Mouse (Mus musculus) C2C12 (cell line): ENCODE data around the gene Ambn. TPM values are rescaled to one million over a fixed set of nuclear protein-coding genes. Genes with fewer than 3 reads are reported as not detected.

Experiments
- H3K27me3 ChIP-seq: one replicate; pipeline ENCODE4 v1.6.1; 2011; ENCODE audit not compliant: control insufficient read depth, insufficient read depth, insufficient read length
- H3K36me3 ChIP-seq: one replicate; pipeline ENCODE4 v1.6.1; 2011; ENCODE audit not compliant: control insufficient read depth, insufficient read depth
- H3K4me3 ChIP-seq: one replicate; pipeline ENCODE4 v1.5.1; 2011; ENCODE audit warnings: mild to moderate bottlenecking, control low read depth; ENCODE audit not compliant: poor library complexity, insufficient read depth, severe bottlenecking
- H3K79me2 ChIP-seq: one replicate; pipeline ENCODE4 v1.6.1; 2011; ENCODE audit not compliant: control insufficient read depth, insufficient read depth
- H3K79me3 ChIP-seq: one replicate; pipeline ENCODE4 v1.6.1; 2011; ENCODE audit warnings: low read depth, control low read depth
- H3ac ChIP-seq: one replicate; pipeline ENCODE3; 2011; ENCODE audit warnings: low read depth; ENCODE audit not compliant: control insufficient read depth, insufficient read length
- CEBPB ChIP-seq: IDR thresholded peaks from one replicate; pipeline ENCODE4 v1.6.1; 2011; ENCODE audit warnings: low read depth, mild to moderate bottlenecking, control low read depth, moderate library complexity
- CTCF ChIP-seq: IDR thresholded peaks from one replicate; pipeline ENCODE4 v1.5.1; 2011; ENCODE audit not compliant: control insufficient read depth, insufficient read depth, insufficient read length
- FOSL1 ChIP-seq: IDR thresholded peaks from one replicate; pipeline ENCODE4 v1.8.0; 2011; ENCODE audit warnings: mild to moderate bottlenecking, low read length; ENCODE audit not compliant: poor library complexity, insufficient read depth, severe bottlenecking
- MAX ChIP-seq: IDR thresholded peaks from one replicate; pipeline ENCODE4 v1.6.1; 2011; ENCODE audit warnings: mild to moderate bottlenecking, control low read depth
- MYOD1 ChIP-seq: IDR thresholded peaks from one replicate; pipeline ENCODE4 v1.6.1; 2011; ENCODE audit warnings: low read depth; ENCODE audit not compliant: control insufficient read depth, insufficient read length
- MYOG ChIP-seq: IDR thresholded peaks from one replicate; pipeline ENCODE4 v1.6.1; 2011; ENCODE audit not compliant: control insufficient read depth, insufficient read length; ENCODE audit errors: extremely low read depth
- USF1 ChIP-seq: IDR thresholded peaks from one replicate; pipeline ENCODE4 v1.6.1; 2011; ENCODE audit warnings: low read depth, mild to moderate bottlenecking, control low read depth, moderate library complexity
- polyA plus RNA-seq: library from polyadenylated mRNA; unstranded; fragments of >200 nt; fragmentation: generic; extraction: Trizol; gene quantifications from one replicate; pipeline ENCODE4 v1.2.1, GENCODE M21; 2012; ENCODE audit warnings: missing spikeins

Ambn gene
- polyA plus RNA-seq, 1 experiment = not detected

- Histone ChIP-seq H3K79me2 (no peaks in the 10 kb centered on the region), H3ac (no peak within 1 kb of the TSS), H3K36me3 (no peaks in the 10 kb centered on the region), H3K79me3 (no peaks in the 10 kb centered on the region), H3K27me3 (no peaks in the 10 kb centered on the region), H3K4me3 (no peak within 1 kb of the TSS)
- no peak for TF ChIP-seq FOSL1
Observed at GRCm38 (mm10) chr5:88487675-88488074, 31.9 kb downstream of the Ambn start, which contains the start of gene Enam. Gene Enam (plus strand): TSS chr5:88487975.

GRCm38 (mm10) chr5:88489004-88489403 is 33.2 kb downstream of the Ambn start:
- Histone ChIP-seq H3K4me3 (no peak overlapping the region), H3K79me2 (no peaks in the 10 kb centered on the region), H3K79me3 (no peaks in the 10 kb centered on the region), H3K27me3 (no peaks in the 10 kb centered on the region), H3K36me3 (no peaks in the 10 kb centered on the region), H3ac (no peak overlapping the region)
- TF ChIP-seq CTCF (no peak), CEBPB (no peak), MAX (no peak), MYOG (no peak), MYOD1 (no peak), FOSL1 (no peak), USF1 (no peak)

- H3ac ChIP-seq = no peak overlapping the region
- no peak overlapping the region for H3K4me3 ChIP-seq
- TF ChIP-seq MAX (no peak), MYOD1 (no peak), USF1 (no peak), FOSL1 (no peak), MYOG (no peak), CTCF (no peak), CEBPB (no peak)
- H3K79me3 ChIP-seq = no peaks in the 10 kb centered on the region
- no peaks in the 10 kb centered on the region for H3K79me2 ChIP-seq
- no peaks in the 10 kb centered on the region for H3K27me3 ChIP-seq
- no peaks in the 10 kb centered on the region for H3K36me3 ChIP-seq
Observed at GRCm38 (mm10) chr5:88491111-88491510, 35.3 kb downstream of the Ambn start.

- TF ChIP-seq MYOG (no peak), FOSL1 (no peak), CEBPB (no peak)
- Histone ChIP-seq H3K4me3 (no peak overlapping the region), H3K79me3 (no peaks in the 10 kb centered on the region), H3ac (no peak overlapping the region), H3K79me2 (no peaks in the 10 kb centered on the region), H3K27me3 (no peaks in the 10 kb centered on the region), H3K36me3 (no peaks in the 10 kb centered on the region)
Observed at GRCm38 (mm10) chr5:88499781-88500180, 44.0 kb downstream of the Ambn start.

GRCm38 (mm10) chr5:88508555-88508954 is 52.8 kb downstream of the Ambn start:
- no peak overlapping the region for H3ac ChIP-seq
- TF ChIP-seq USF1 (no peak), MAX (no peak), CEBPB (no peak), MYOD1 (no peak), CTCF (no peak)
- H3K79me2 ChIP-seq = no peaks in the 10 kb centered on the region
- H3K36me3 ChIP-seq = no peaks in the 10 kb centered on the region
- no peaks in the 10 kb centered on the region for H3K27me3 ChIP-seq
- H3K4me3 ChIP-seq = no peak overlapping the region
- H3K79me3 ChIP-seq = no peaks in the 10 kb centered on the region

GRCm38 (mm10) chr5:88508990-88509389 is 53.2 kb downstream of the Ambn start:
- Histone ChIP-seq H3K36me3 (no peaks in the 10 kb centered on the region), H3ac (no peak overlapping the region), H3K27me3 (no peaks in the 10 kb centered on the region), H3K4me3 (no peak overlapping the region), H3K79me3 (no peaks in the 10 kb centered on the region), H3K79me2 (no peaks in the 10 kb centered on the region)
- TF ChIP-seq CTCF (no peak), FOSL1 (no peak), MYOD1 (no peak), USF1 (no peak)

Other genes with a start within 250 kb of the Ambn start
- not detected for gene Gm7714, start 187.1 kb upstream of the Ambn start, polyA plus RNA-seq
- gene Prol1, start 138.7 kb upstream of the Ambn start, polyA plus RNA-seq = not detected
- not detected for gene Amtn, start 79.9 kb upstream of the Ambn start, polyA plus RNA-seq
- not detected for gene Enam, start 32.0 kb downstream of the Ambn start, polyA plus RNA-seq
- not detected for gene Jchain, start 71.9 kb downstream of the Ambn start, polyA plus RNA-seq
- gene Utp3, start 98.5 kb downstream of the Ambn start, polyA plus RNA-seq = 43.7 TPM
- 3.5 TPM for gene Rufy3, start 109.0 kb downstream of the Ambn start, polyA plus RNA-seq
- gene Grsf1, start 220.2 kb downstream of the Ambn start, polyA plus RNA-seq = 30.2 TPM